Mouse (Mus musculus) heart, adult 2 months (tissue): ENCODE results near the gene Actn2. TPM values are rescaled to one million over a fixed set of nuclear protein-coding genes. Genes with fewer than 3 reads are reported as not detected.
A peak's percentile ranks its signal among the peaks of the same experiment; 100 is the strongest.

Experiments
- DNase-seq, 2 experiments: peaks; one replicate each; pipeline ENCODE4 v3.0.0; 2021
- H3K27ac ChIP-seq: fragments of 200-600 bp; 2 replicates; pipeline ENCODE4 v1.8.1; 2022
- H3K27me3 ChIP-seq: fragments of 200-500 bp; 2 replicates; pipeline ENCODE4 v1.6.1; 2012; ENCODE audit warnings: mild to moderate bottlenecking, low read length, inconsistent platforms, mixed read lengths; ENCODE audit not compliant: control insufficient read depth, insufficient read depth
- H3K36me3 ChIP-seq: fragments of 200-500 bp; 2 replicates; pipeline ENCODE4 v1.6.1; 2012; ENCODE audit warnings: low read length, inconsistent platforms; ENCODE audit not compliant: control insufficient read depth, insufficient read depth
- H3K4me1 ChIP-seq: fragments of 200-500 bp; 2 replicates; pipeline ENCODE4 v1.6.1; 2011; ENCODE audit warnings: low read length; ENCODE audit not compliant: control insufficient read depth, insufficient read depth
- H3K4me3 ChIP-seq: fragments of 200-600 bp; 2 replicates; pipeline ENCODE4 v1.8.1; 2022
- H3K79me2 ChIP-seq: fragments of 200-500 bp; replicated peaks from 2 replicates; pipeline ENCODE4 v1.6.1; 2012; ENCODE audit warnings: mild to moderate bottlenecking, inconsistent platforms, low read length, moderate library complexity, mixed read lengths; ENCODE audit not compliant: control insufficient read depth, insufficient read depth
- H3K9ac ChIP-seq: fragments of 200-500 bp; 2 replicates; pipeline ENCODE4 v1.6.1; 2012; ENCODE audit warnings: low read depth, mild to moderate bottlenecking, control low read depth, inconsistent platforms, low read length, mixed read lengths
- CTCF ChIP-seq: fragments of 200-600 bp; IDR thresholded peaks from 2 replicates; pipeline ENCODE4 v1.8.1; 2022; ENCODE audit warnings: antibody characterized with exemption, mild to moderate bottlenecking, moderate library complexity
- EP300 ChIP-seq: fragments of 200-500 bp; IDR thresholded peaks from 2 replicates; pipeline ENCODE4 v1.6.1; 2011; ENCODE audit warnings: low read depth, low read length, control low read depth; ENCODE audit not compliant: insufficient read depth
- POLR2A ChIP-seq: fragments of 200-500 bp; IDR thresholded peaks from 2 replicates; pipeline ENCODE4 v1.6.1; 2011; ENCODE audit warnings: mild to moderate bottlenecking, low read depth, low read length, control low read depth; ENCODE audit not compliant: insufficient read depth
- WGBS: fragments of 180-500 bp; shearing (Covaris S2); methylation state at CpG from one replicate; pipeline ENCODE4 v1.1.7; 2018; 5-methylcytosine and 5-hydroxymethylcytosine counted together
- intact Hi-C: fragments of 180-260 bp; cut with DNase I; formaldehyde crosslinking; loops from one replicate; pipeline ENCODE4 v1.15.1; 2025
- long read RNA-seq: library from polyadenylated mRNA; stranded (forward); transcript quantifications from one replicate; pipeline ENCODE4 v2.0.0, GENCODE M21; 2021
- polyA plus RNA-seq: library from polyadenylated mRNA; depleted of rRNA; stranded (reverse); fragments of >200 nt; gene quantifications from 2 replicates; pipeline ENCODE4 v1.2.3, GENCODE M21; 2012; rRNA removed
- total RNA-seq, 2 experiments: library from RNA; stranded (reverse); gene quantifications; 2 replicates each; pipeline ENCODE4 v1.2.3; 2021

Gene Actn2
- 1,000 to 10,000 TPM; 1,397 to 1,781 TPM for total RNA-seq
- 1,690 and 1,900 TPM in 2 replicates for polyA plus RNA-seq
- long read RNA-seq, transcript Actn2-201 (21 exons, 3,013 nt) = major isoform, 1,365 of 2,058 reads
- long read RNA-seq, transcript Actn2-203 (22 exons, 2,920 nt) = minor isoform, 10 of 2,058 reads
- long read RNA-seq, partial matches to known transcripts = 631 of 2,058 reads
- long read RNA-seq, other reads (novel, unspliced or antisense) = 52 of 2,058 reads

GRCm38 (mm10) chr13:12340183-12340975, at the start of gene Actn2:
Gene Actn2, minus strand, starts transcription at chr13:12340760.
- Histone ChIP-seq H3K36me3 (peaks cover 8% of the 10 kb centered on the region), H3K79me2 (no peaks in the 10 kb centered on the region; the same call in 1 of the 2 replicates), H3K9ac (peak within 1 kb of the TSS; percentile 96), H3K4me3 (peak within 1 kb of the TSS; percentile 55), H3K27me3 (peaks cover 3% of the 10 kb centered on the region; the same call in 1 of the 2 replicates), H3K27ac (peak within 1 kb of the TSS; percentile 94), H3K4me1 (peaks cover 2% of the 10 kb centered on the region; the same call in 1 of the 2 replicates)
- TF ChIP-seq CTCF = peak; percentile 51
- TF ChIP-seq EP300 = 0 out of 2 replicates have a peak, but pooled peaks have one; percentile 9
- peak; percentile 92 for TF ChIP-seq POLR2A
- 1% methylated on average over 43 of the region's 43 CpGs for WGBS
- intact Hi-C loops = no loop called here
- DNase-seq = peak; percentile 81 to 88

- Histone ChIP-seq H3K4me1 (no peaks in the 10 kb centered on the region), H3K27ac (no peak overlapping the region), H3K36me3 (no peaks in the 10 kb centered on the region), H3K9ac (no peak overlapping the region), H3K79me2 (0 out of 2 replicates have a peak, but pooled peaks cover 1% of the 10 kb centered on the region), H3K27me3 (no peaks in the 10 kb centered on the region), H3K4me3 (no peak overlapping the region)
- intact Hi-C loops = loop anchor here (1.0 to 5.0 kb wide), 2 partner anchors 89 to 176 kb away; no protein-coding TSS in a partner anchor
- DNase-seq = no peak
- peak; percentile 89 for TF ChIP-seq CTCF
- no peak for TF ChIP-seq POLR2A
Observed at GRCm38 (mm10) chr13:12386286-12386685, 45.7 kb upstream of the Actn2 start.

GRCm38 (mm10) chr13:12384796-12385195, 44.2 kb upstream of the Actn2 start:
- no peak overlapping the region for H3K9ac ChIP-seq
- no peak for DNase-seq
- H3K27ac ChIP-seq = no peak overlapping the region
- intact Hi-C loops = loop anchor here (5.0 kb wide), 1 partner anchor 87 kb away; no protein-coding TSS in a partner anchor
- no peak overlapping the region for H3K4me3 ChIP-seq
- H3K27me3 ChIP-seq = no peaks in the 10 kb centered on the region
- H3K4me1 ChIP-seq = no peaks in the 10 kb centered on the region
- H3K79me2 ChIP-seq = 0 out of 2 replicates have a peak, but pooled peaks cover 1% of the 10 kb centered on the region
- H3K36me3 ChIP-seq = no peaks in the 10 kb centered on the region
- TF ChIP-seq EP300 (no peak), POLR2A (no peak), CTCF (no peak)

- Histone ChIP-seq H3K27me3 (no peaks in the 10 kb centered on the region), H3K4me1 (no peaks in the 10 kb centered on the region), H3K79me2 (no peaks in the 10 kb centered on the region), H3K36me3 (no peaks in the 10 kb centered on the region), H3K27ac (no peak overlapping the region), H3K9ac (no peak overlapping the region), H3K4me3 (no peak overlapping the region)
- DNase-seq = no peak
- 35% methylated on average over 1 of the region's 1 CpGs for WGBS
- intact Hi-C loops = no loop called here
- no peak for TF ChIP-seq CTCF
- TF ChIP-seq EP300 = no peak
- no peak for TF ChIP-seq POLR2A
Observed at GRCm38 (mm10) chr13:12376778-12377177, 36.2 kb upstream of the Actn2 start.

GRCm38 (mm10) chr13:12372755-12373154, 32.2 kb upstream of the Actn2 start:
- H3K9ac ChIP-seq = no peak overlapping the region
- DNase-seq = no peak
- no peak overlapping the region for H3K27ac ChIP-seq
- no peaks in the 10 kb centered on the region for H3K27me3 ChIP-seq
- H3K4me1 ChIP-seq = peaks cover 3% of the 10 kb centered on the region
- H3K36me3 ChIP-seq = no peaks in the 10 kb centered on the region
- intact Hi-C loops = loop anchor here (5.0 kb wide), 1 partner anchor 90 kb away; no protein-coding TSS in a partner anchor
- TF ChIP-seq CTCF (no peak), EP300 (no peak), POLR2A (no peak)
- 27% methylated on average over 3 of the region's 3 CpGs for WGBS
- no peaks in the 10 kb centered on the region for H3K79me2 ChIP-seq
- no peak overlapping the region for H3K4me3 ChIP-seq
